Mouse (Mus musculus) stomach, postnatal 0 days (tissue): Measurements from ENCODE around the gene Mif4gd.

Experiments
- CTCF ChIP-seq: IDR thresholded peaks from 2 replicates; pipeline ENCODE4 v1.5.1; 2016; ENCODE audit warnings: antibody characterized with exemption, low read depth, mild to moderate bottlenecking, moderate library complexity
- EP300 ChIP-seq: optimal IDR thresholded peaks from 2 replicates; pipeline ENCODE3; 2016; ENCODE audit warnings: antibody characterized with exemption

- TF ChIP-seq CTCF (no peak), EP300 (no peak)
Observed at GRCm38 (mm10) chr11:115640978-115641663, 28.4 kb upstream of the Mif4gd start.
